Mouse (Mus musculus) small intestine, adult 2 months (tissue): ENCODE results near the gene Zrsr1.

Experiments used
- CTCF ChIP-seq: fragments of 200-500 bp; IDR thresholded peaks from 2 replicates; pipeline ENCODE4 v1.5.1; 2012; ENCODE audit warnings: low read depth, mild to moderate bottlenecking, control low read depth, inconsistent platforms, low read length, moderate library complexity, mixed read lengths; ENCODE audit not compliant: insufficient replicate concordance, insufficient read length; ENCODE audit errors: extremely low read depth
- POLR2A ChIP-seq: fragments of 200-500 bp; IDR thresholded peaks from 2 replicates; pipeline ENCODE4 v1.6.1; 2012; ENCODE audit warnings: low read depth, mild to moderate bottlenecking, control low read depth, inconsistent platforms, low read length, moderate library complexity

- TF ChIP-seq POLR2A, result no peak
- no peak for TF ChIP-seq CTCF
These were observed 22.7 kb upstream of the Zrsr1 start for GRCm38 (mm10) chr11:22949101-22949500.
